ENCODE assay signal across 21 mouse cellular contexts in the genomic region with DNA sequence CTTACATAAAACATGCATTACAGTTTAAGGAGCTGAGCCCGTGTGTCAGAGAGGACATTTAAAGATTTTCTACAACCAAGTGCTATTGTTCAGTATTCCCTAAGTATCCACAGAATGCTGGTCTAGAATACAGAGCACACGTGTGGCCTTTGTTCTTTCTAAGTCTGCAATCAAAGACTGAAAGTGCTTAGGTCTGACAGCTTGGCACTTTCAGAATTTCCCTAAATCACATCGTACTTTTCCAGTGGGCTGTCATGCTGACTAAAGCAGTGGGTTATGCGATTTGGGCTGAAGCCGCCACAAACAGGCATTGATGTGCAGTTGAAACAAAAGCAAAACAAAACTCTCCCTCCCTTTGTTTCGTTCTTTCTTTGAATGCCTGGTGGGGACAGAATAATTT.
DNase-seq lines count a peak whose midpoint lies in the region; ATAC-seq and TF ChIP-seq lines count a peak whose summit lies in the region.
"Had no signal": no experiment of that assay in that cellular context is flagged by ENCODE, and none has a peak within 500 bp of the region (broad histone marks: within the 10 kb centered on the region; RNA-seq: fewer than 3 reads in every experiment).

No protein-coding gene starts in this region.

- no peak overlapping the region for H3K27ac ChIP-seq in midbrain, embryonic 11.5 days (ENCODE audit: low read depth, low read length)
- no peak overlapping the region; the same call in 1 of the 2 replicates for H3K27ac ChIP-seq in midbrain, embryonic 10.5 days (replicated peaks)
- peak overlapping the region; percentile 28 for H3K27ac ChIP-seq in forebrain, embryonic 15.5 days (replicated peaks)
- no peak overlapping the region for H3K27ac ChIP-seq in kidney, embryonic 14.5 days (ENCODE audit: low read depth, low read length)
- H3K27ac ChIP-seq: heart, embryonic 10.5 days; hindbrain, embryonic 15.5 days had no signal

- no peak overlapping the region for H3K9ac ChIP-seq in midbrain, embryonic 11.5 days (ENCODE audit: low read length)
- H3K9ac ChIP-seq in forebrain, embryonic 15.5 days (replicated peaks): no peak overlapping the region
- H3K9ac ChIP-seq in kidney, embryonic 14.5 days (ENCODE audit: low read depth, low read length): no peak overlapping the region
- H3K9ac ChIP-seq: hindbrain, embryonic 15.5 days had no signal

- no peak overlapping the region for H3ac ChIP-seq in myocyte (ENCODE audit: control insufficient read depth, insufficient read length)

- H3K4me3 ChIP-seq in midbrain, embryonic 11.5 days (ENCODE audit: low read depth, low read length): no peak overlapping the region
- H3K4me3 ChIP-seq in midbrain, embryonic 10.5 days: no peak overlapping the region
- no peak overlapping the region for H3K4me3 ChIP-seq in forebrain, embryonic 15.5 days
- no peak overlapping the region for H3K4me3 ChIP-seq in myocyte
- no peak overlapping the region for H3K4me3 ChIP-seq in kidney, embryonic 14.5 days (ENCODE audit: low read length)
- H3K4me3 ChIP-seq: heart, embryonic 10.5 days; hindbrain, embryonic 15.5 days; megakaryocyte, embryonic 14.5 days had no signal

- H3K9me3 ChIP-seq in midbrain, embryonic 11.5 days (ENCODE audit: control insufficient read depth, low read length): no peaks in the 10 kb centered on the region
- no peaks in the 10 kb centered on the region for H3K9me3 ChIP-seq in midbrain, embryonic 10.5 days (replicated peaks)
- no peaks in the 10 kb centered on the region for H3K9me3 ChIP-seq in forebrain, embryonic 15.5 days
- no peaks in the 10 kb centered on the region for H3K9me3 ChIP-seq in kidney, embryonic 14.5 days (ENCODE audit: control insufficient read depth, low read length)
- H3K9me3 ChIP-seq: heart, embryonic 10.5 days; hindbrain, embryonic 15.5 days; megakaryocyte, embryonic 14.5 days had no signal

- TF ChIP-seq POLR2A in myocyte (IDR thresholded peaks at IDR 0.05; ENCODE audit: insufficient read length, low read depth): no peak

- ATAC-seq in midbrain, embryonic 11.5 days (ENCODE audit: low FRiP score): peak; percentile 68
- peak; percentile 51; the same call in 1 of the 2 replicates for ATAC-seq in forebrain, embryonic 15.5 days (replicated peaks)
- ATAC-seq in kidney, embryonic 14.5 days (ENCODE audit: low FRiP score, low TSS enrichment): no peak
- ATAC-seq: activated CD4-positive, CD25-positive, alpha-beta regulatory T cell, adult 4 months; intestine, postnatal 0 days had no signal

- DNase-seq in embryo, embryonic 10.5 days (ENCODE audit: low spot score): peak; percentile 20
- DNase-seq in embryo, embryonic 11 days: no peak
- peak; percentile 91 for DNase-seq in midbrain, embryonic 11.5 days (ENCODE audit: low spot score, missing footprints)
- no peak for DNase-seq in midbrain, embryonic 10.5 days (ENCODE audit: low spot score)
- no peak for DNase-seq in testis, postnatal 10 days (ENCODE audit: low spot score)
- DNase-seq: adrenal gland, postnatal 14 days; cerebellum, adult 11-12 months; cerebellum, postnatal 14 days; gastrocnemius, postnatal 36 days; lung, adult 18-20 months; right cerebral cortex, postnatal 4 days; thymus, postnatal 25 days had no signal

- H3K4me2 ChIP-seq in midbrain, embryonic 11.5 days: no peak overlapping the region
- no peak overlapping the region; the same call in 1 of the 2 replicates for H3K4me2 ChIP-seq in forebrain, embryonic 15.5 days (replicated peaks)
- peak overlapping the region; percentile 16 for H3K4me2 ChIP-seq in myocyte (ENCODE audit: low read depth)
- no peak overlapping the region for H3K4me2 ChIP-seq in kidney, embryonic 14.5 days (replicated peaks; ENCODE audit: low read depth, low read length)
- H3K4me2 ChIP-seq: hindbrain, embryonic 15.5 days; liver, embryonic 11.5 days had no signal

- no peaks in the 10 kb centered on the region for H3K27me3 ChIP-seq in midbrain, embryonic 11.5 days (ENCODE audit: control insufficient read depth, insufficient read depth, low read length)
- H3K27me3 ChIP-seq in midbrain, embryonic 10.5 days (ENCODE audit: low read depth, poor library complexity, severe bottlenecking): peaks cover 2% of the 10 kb centered on the region; the same call in 1 of the 2 replicates
- no peaks in the 10 kb centered on the region for H3K27me3 ChIP-seq in forebrain, embryonic 15.5 days
- H3K27me3 ChIP-seq in myocyte (ENCODE audit: control insufficient read depth, insufficient read depth, insufficient read length): no peaks in the 10 kb centered on the region
- H3K27me3 ChIP-seq in kidney, embryonic 14.5 days (ENCODE audit: control insufficient read depth, insufficient read depth, low read length): no peaks in the 10 kb centered on the region
- H3K27me3 ChIP-seq: hindbrain, embryonic 15.5 days; megakaryocyte, embryonic 14.5 days had no signal

- no peaks in the 10 kb centered on the region for H3K36me3 ChIP-seq in midbrain, embryonic 11.5 days (ENCODE audit: control insufficient read depth, insufficient read depth, low read length)
- no peaks in the 10 kb centered on the region for H3K36me3 ChIP-seq in midbrain, embryonic 10.5 days
- no peaks in the 10 kb centered on the region for H3K36me3 ChIP-seq in forebrain, embryonic 15.5 days
- no peaks in the 10 kb centered on the region for H3K36me3 ChIP-seq in myocyte (ENCODE audit: control insufficient read depth, insufficient read depth)
- H3K36me3 ChIP-seq in kidney, embryonic 14.5 days (ENCODE audit: control insufficient read depth, insufficient read depth, low read length): no peaks in the 10 kb centered on the region
- H3K36me3 ChIP-seq: heart, embryonic 10.5 days; hindbrain, embryonic 15.5 days had no signal

- peaks cover 2% of the 10 kb centered on the region; the same call in 1 of the 2 replicates for H3K4me1 ChIP-seq in midbrain, embryonic 11.5 days (ENCODE audit: control insufficient read depth, insufficient read depth, low read length)
- peaks cover 5% of the 10 kb centered on the region for H3K4me1 ChIP-seq in midbrain, embryonic 10.5 days
- H3K4me1 ChIP-seq in forebrain, embryonic 15.5 days: peaks cover 6% of the 10 kb centered on the region; the same call in 1 of the 2 replicates
- H3K4me1 ChIP-seq in kidney, embryonic 14.5 days (ENCODE audit: control insufficient read depth, insufficient read depth, low read length): no peaks in the 10 kb centered on the region
- H3K4me1 ChIP-seq: heart, embryonic 10.5 days; megakaryocyte, embryonic 14.5 days had no signal

- WGBS in midbrain, embryonic 11.5 days: 22% methylated on average over 6 of the region's 6 CpGs
- 27% methylated on average over 6 of the region's 6 CpGs for WGBS in midbrain, embryonic 10.5 days
- 10% methylated on average over 6 of the region's 6 CpGs for WGBS in forebrain, embryonic 15.5 days
- WGBS in kidney, embryonic 14.5 days: 55% methylated on average over 6 of the region's 6 CpGs

- no peaks in the 10 kb centered on the region for H3K79me2 ChIP-seq in myocyte (ENCODE audit: control insufficient read depth, insufficient read depth)

TF ChIP-seq in myocyte, 11 proteins besides CTCF, POLR2A, EP300 and RAD21:
- no peak for TF ChIP-seq MYOG (IDR thresholded peaks at IDR 0.05; ENCODE audit: control insufficient read depth in 1 of 3, insufficient read depth in 1 of 3, insufficient read length in 2 of 3, low read depth in 2 of 3)
- no peak for TF ChIP-seq USF1 (IDR thresholded peaks at IDR 0.05; ENCODE audit: low read depth)
- no peak for TF ChIP-seq TCF3 (IDR thresholded peaks at IDR 0.05; ENCODE audit: insufficient read length, low read depth)
- no peak for TF ChIP-seq REST (IDR thresholded peaks at IDR 0.05; ENCODE audit: insufficient read depth, insufficient read length)
- TF ChIP-seq CEBPB (IDR thresholded peaks at IDR 0.05; ENCODE audit: insufficient read depth, poor library complexity, severe bottlenecking): no peak
- TF ChIP-seq MAX (IDR thresholded peaks at IDR 0.05; ENCODE audit: low read depth): no peak
- TF ChIP-seq E2F4 (IDR thresholded peaks at IDR 0.05; ENCODE audit: insufficient read depth): no peak
- no peak for TF ChIP-seq POLR2AphosphoS2 (IDR thresholded peaks at IDR 0.05; ENCODE audit: insufficient read length, low read depth)
- TF ChIP-seq SRF (IDR thresholded peaks at IDR 0.05; ENCODE audit: control insufficient read depth, insufficient read length, low read depth): no peak
- TF ChIP-seq TCF12 (IDR thresholded peaks at IDR 0.05; ENCODE audit: insufficient read depth, poor library complexity, severe bottlenecking): no peak
- TF ChIP-seq MYOD1 (IDR thresholded peaks at IDR 0.05; ENCODE audit: control insufficient read depth in 1 of 3, insufficient read length in 2 of 3, low read depth in 2 of 3): no peak

Comparison
In these comparisons a context has a peak if more than half of its experiments do, and no peak if none do; other contexts are left out.
1. DNase-seq: peak in embryo, embryonic 10.5 days (single experiment) and midbrain, embryonic 11.5 days (single experiment); none in embryo, embryonic 11 days (single experiment), midbrain, embryonic 10.5 days (single experiment) and testis, postnatal 10 days (single experiment).